Mouse (Mus musculus) stomach, postnatal 0 days (tissue): ENCODE measurements at regions not wholly inside any gene's neighbourhood (a gene's known extent, or its start where the extent isn't known, plus 50 kb on each side); places are given as distances from the start of the nearest gene placed in this dataset.

ENCODE experiments used
- CTCF ChIP-seq: IDR thresholded peaks from 2 replicates; pipeline ENCODE4 v1.5.1; 2016; ENCODE audit warnings: antibody characterized with exemption, low read depth, mild to moderate bottlenecking, moderate library complexity
- EP300 ChIP-seq: optimal IDR thresholded peaks from 2 replicates; pipeline ENCODE3; 2016; ENCODE audit warnings: antibody characterized with exemption

GRCm38 (mm10) chr11:64715182-64715581 lies 263.7 kb upstream of the Elac2 start:
- TF ChIP-seq CTCF (no peak), EP300 (no peak)
